ENCODE assay signal across 12 mouse cellular contexts in genomic region chr11:45629250-45629649, GRCm38 (mm10).
DNase-seq lines count a peak whose midpoint lies in the region; ATAC-seq and TF ChIP-seq lines count a peak whose summit lies in the region.
"Had no signal": no experiment of that assay in that cellular context is flagged by ENCODE, and none has a peak within 500 bp of the region (broad histone marks: within the 10 kb centered on the region; RNA-seq: fewer than 3 reads in every experiment).

No protein-coding gene starts in this region.

- H3K36me3 ChIP-seq in heart, adult 2 months (ENCODE audit: control insufficient read depth, insufficient read depth, low read length) = no peaks in the 10 kb centered on the region
- H3K36me3 ChIP-seq in midbrain, embryonic 10.5 days = no peaks in the 10 kb centered on the region
- H3K36me3 ChIP-seq in midbrain, embryonic 14.5 days (ENCODE audit: control insufficient read depth, insufficient read depth, low read length) = no peaks in the 10 kb centered on the region

- no peak for DNase-seq in heart, adult 2 months
- DNase-seq in heart, adult 9 months (ENCODE audit: low spot score in 2 of 2) = no peak
- DNase-seq in midbrain, embryonic 10.5 days (ENCODE audit: low spot score) = peak; percentile 11
- DNase-seq in midbrain, embryonic 14.5 days = no peak
- DNase-seq in R1 (ENCODE audit: low read depth, low spot score) = peak; percentile 43
- peak; percentile 15 for DNase-seq in mesoderm, embryonic 11.5 days (ENCODE audit: low read depth, low spot score)
- no peak for DNase-seq in ovary, postnatal 10 days (ENCODE audit: low spot score)
- DNase-seq in ovary, postnatal 36 days (ENCODE audit: low spot score) = no peak
- DNase-seq: cerebellum, adult 11 months; left cerebral cortex, postnatal 4 days; right cerebral cortex, postnatal 14 days had no signal

- no peak overlapping the region for H3K27ac ChIP-seq in heart, adult 2 months
- H3K27ac ChIP-seq in midbrain, embryonic 10.5 days (replicated peaks) = no peak overlapping the region
- H3K27ac ChIP-seq in midbrain, embryonic 14.5 days (replicated peaks; ENCODE audit: low read depth, low read length) = no peak overlapping the region

- H3K4me3 ChIP-seq in heart, adult 2 months = no peak overlapping the region
- no peak overlapping the region for H3K4me3 ChIP-seq in midbrain, embryonic 10.5 days
- no peak overlapping the region for H3K4me3 ChIP-seq in midbrain, embryonic 14.5 days (replicated peaks; ENCODE audit: low read depth, low read length)

- TF ChIP-seq POLR2A in heart, adult 2 months (IDR thresholded peaks at IDR 0.05; ENCODE audit: insufficient read depth, low read depth, low read length) = no peak

- no peaks in the 10 kb centered on the region for H3K79me2 ChIP-seq in heart, adult 2 months (replicated peaks; ENCODE audit: control insufficient read depth, insufficient read depth, low read length)

- H3K9me3 ChIP-seq in midbrain, embryonic 10.5 days (replicated peaks) = no peaks in the 10 kb centered on the region
- no peaks in the 10 kb centered on the region for H3K9me3 ChIP-seq in midbrain, embryonic 14.5 days (ENCODE audit: control insufficient read depth, low read length)

- H3K9ac ChIP-seq in heart, adult 2 months (ENCODE audit: low read depth, low read length) = no peak overlapping the region
- no peak overlapping the region for H3K9ac ChIP-seq in midbrain, embryonic 14.5 days (replicated peaks; ENCODE audit: low read length)

- no peaks in the 10 kb centered on the region for H3K27me3 ChIP-seq in heart, adult 2 months (ENCODE audit: control insufficient read depth, insufficient read depth, low read length)
- no peaks in the 10 kb centered on the region for H3K27me3 ChIP-seq in midbrain, embryonic 10.5 days (ENCODE audit: low read depth, poor library complexity, severe bottlenecking)
- H3K27me3 ChIP-seq in midbrain, embryonic 14.5 days (ENCODE audit: control insufficient read depth, insufficient read depth, low read length) = no peaks in the 10 kb centered on the region

- intact Hi-C loops in heart, adult 2 months (cut with DNase I) = loop anchor here (5.0 kb wide), 1 partner anchor 1042 kb away; no protein-coding TSS in a partner anchor

- peak; percentile 71 for TF ChIP-seq CTCF in heart, adult 2 months (IDR thresholded peaks at IDR 0.05)

- H3K4me1 ChIP-seq in heart, adult 2 months (ENCODE audit: control insufficient read depth, insufficient read depth, low read length) = no peaks in the 10 kb centered on the region
- no peaks in the 10 kb centered on the region for H3K4me1 ChIP-seq in midbrain, embryonic 10.5 days
- H3K4me1 ChIP-seq in midbrain, embryonic 14.5 days (ENCODE audit: control insufficient read depth, insufficient read depth, low read length) = no peaks in the 10 kb centered on the region

- WGBS in heart, adult 2 months = 33% methylated on average over 1 of the region's 1 CpGs
- 26% methylated on average over 1 of the region's 1 CpGs for WGBS in midbrain, embryonic 10.5 days
- WGBS in midbrain, embryonic 14.5 days = 37% methylated on average over 1 of the region's 1 CpGs

- ATAC-seq in midbrain, embryonic 14.5 days (ENCODE audit: low FRiP score, low TSS enrichment) = no peak
- ATAC-seq: intestine, embryonic 16.5 days had no signal

- TF ChIP-seq EP300 in heart, adult 2 months (IDR thresholded peaks at IDR 0.05; ENCODE audit: insufficient read depth, low read depth, low read length) = no peak

- H3K4me2 ChIP-seq in midbrain, embryonic 14.5 days (ENCODE audit: low read length) = no peak overlapping the region

Comparison
In these comparisons a context has a peak if more than half of its experiments do, and no peak if none do; other contexts are left out.
1. DNase-seq: peak in midbrain, embryonic 10.5 days (single experiment), R1 (single experiment) and mesoderm, embryonic 11.5 days (single experiment); none in heart, adult 2 months (0 of 2), heart, adult 9 months (0 of 2), midbrain, embryonic 14.5 days (single experiment), ovary, postnatal 10 days (single experiment) and ovary, postnatal 36 days (single experiment).